Mouse (Mus musculus) MEL-GATA-1-ER (cell line): ENCODE results near the gene Scn1b.

ENCODE experiments used
- DNase-seq: peaks from one replicate; pipeline ENCODE4 v3.0.0-alpha.2; 2012; ENCODE audit warnings: low read depth; ENCODE audit errors: extremely low read depth

Scn1b gene

DNA sequence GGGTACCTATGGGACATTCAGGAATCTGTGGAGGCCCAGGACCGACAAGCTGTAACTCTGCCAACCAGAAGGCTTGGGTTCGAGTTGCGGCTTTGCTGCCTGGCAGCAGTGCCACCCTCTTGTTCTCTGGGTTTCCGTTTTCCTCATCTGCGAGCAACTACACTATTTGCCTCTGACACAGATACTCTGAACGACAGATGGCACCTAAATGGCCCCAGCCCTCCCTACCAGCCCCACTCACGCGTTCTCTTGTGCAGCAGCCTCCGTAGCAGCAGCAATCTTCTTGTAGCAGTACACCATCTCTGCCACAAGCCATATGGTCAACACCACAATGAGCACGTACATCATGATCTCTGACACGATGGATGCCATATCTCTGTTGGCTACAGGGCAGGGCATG, 9.3 kb downstream of the Scn1b start:
- no peak for DNase-seq

- no peak for DNase-seq
These were observed 10.1 kb downstream of the Scn1b start for GRCm38 (mm10) chr7:31116721-31117145.

DNA sequence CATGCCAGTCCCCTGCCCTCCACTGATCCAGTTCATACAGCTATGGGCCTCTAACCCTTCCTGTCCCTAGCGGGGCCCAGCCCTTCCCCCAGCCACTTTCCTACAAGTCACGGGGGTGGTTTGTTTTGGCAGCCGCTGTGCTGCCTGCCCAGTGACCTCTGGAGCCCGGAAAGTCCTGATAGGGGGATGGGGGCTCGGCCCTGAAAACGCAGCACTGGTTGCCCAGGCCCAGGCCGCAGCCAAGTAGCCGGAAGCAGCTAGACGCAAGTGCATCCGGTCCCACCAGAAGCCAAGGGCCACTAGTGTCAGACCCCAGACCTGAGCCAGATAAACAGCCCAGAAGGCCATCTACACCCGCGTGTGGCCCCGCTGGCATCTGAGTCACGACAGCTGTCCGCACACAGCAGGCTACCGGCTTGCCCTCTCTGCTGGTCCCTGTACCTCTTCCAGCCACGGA, 11.2 kb downstream of the Scn1b start:
- DNase-seq: no peak

DNA sequence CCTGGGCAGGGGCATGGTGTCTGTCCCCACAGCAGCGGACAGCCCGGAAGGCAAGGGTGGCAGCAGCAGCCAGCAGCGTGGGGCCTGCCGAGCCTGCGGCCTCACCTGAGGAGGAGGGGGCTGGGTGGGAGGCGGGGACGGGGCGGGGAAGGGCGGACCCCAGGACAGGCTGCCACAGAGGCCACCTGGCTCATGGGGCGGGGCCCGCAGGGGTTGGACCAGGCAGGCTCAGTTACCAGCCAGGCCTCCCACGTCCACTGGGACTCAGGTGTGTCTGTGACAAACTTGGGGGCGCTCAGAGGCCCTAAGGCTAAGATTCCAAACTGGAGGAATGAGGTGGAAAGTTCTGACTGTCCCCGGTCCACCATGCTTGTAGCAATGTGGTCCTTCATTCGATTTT, 11.6 kb downstream of the Scn1b start, which contains the start of gene Hpn:
Gene Hpn (minus strand): TSS at position 109 of the 400 bp plus-strand sequence.
- no peak for DNase-seq

- DNase-seq: no peak
These were observed 12.2 kb downstream of the Scn1b start for GRCm38 (mm10) chr7:31114646-31115045.

DNA sequence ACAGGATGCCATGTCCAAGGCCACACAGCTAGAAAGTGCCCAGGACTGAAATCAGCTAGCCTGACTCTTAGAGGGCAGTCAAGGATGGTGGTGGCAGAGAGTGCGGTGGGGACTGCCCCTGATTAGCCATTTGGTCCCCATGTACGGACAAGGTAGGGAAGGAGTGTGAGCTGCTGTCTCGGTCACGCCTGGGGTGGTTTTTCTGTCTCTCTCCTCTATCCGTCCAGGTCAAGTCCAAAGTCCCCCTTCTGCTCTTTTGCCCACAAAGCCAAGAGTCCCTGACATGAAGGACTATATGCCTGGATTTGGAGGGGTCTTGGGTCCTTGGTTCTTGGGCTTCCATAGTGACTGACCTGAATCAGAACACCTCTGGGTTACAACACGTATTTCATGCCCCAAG, 13.0 kb downstream of the Scn1b start:
- no peak for DNase-seq

DNA sequence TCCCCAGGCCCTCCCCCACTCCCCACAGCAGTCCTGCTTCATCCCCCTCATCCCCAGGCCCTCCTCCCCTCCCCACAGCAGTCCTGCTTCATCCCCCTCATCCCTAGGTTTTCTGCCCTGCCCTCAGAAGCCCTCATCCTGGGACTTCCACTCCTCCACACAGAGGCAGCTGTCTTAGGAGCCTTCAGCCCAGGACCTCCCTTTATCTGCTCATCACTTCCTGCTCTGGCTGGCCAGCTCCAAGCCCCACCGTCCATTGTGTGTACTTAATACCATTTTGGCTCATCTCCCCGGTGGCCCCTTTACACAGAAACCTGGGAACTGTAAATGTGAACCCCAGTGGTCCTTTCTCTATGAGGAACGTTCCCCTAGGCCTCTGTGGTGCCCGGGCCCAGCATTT, 14.8 kb downstream of the Scn1b start:
- DNase-seq: no peak

DNA sequence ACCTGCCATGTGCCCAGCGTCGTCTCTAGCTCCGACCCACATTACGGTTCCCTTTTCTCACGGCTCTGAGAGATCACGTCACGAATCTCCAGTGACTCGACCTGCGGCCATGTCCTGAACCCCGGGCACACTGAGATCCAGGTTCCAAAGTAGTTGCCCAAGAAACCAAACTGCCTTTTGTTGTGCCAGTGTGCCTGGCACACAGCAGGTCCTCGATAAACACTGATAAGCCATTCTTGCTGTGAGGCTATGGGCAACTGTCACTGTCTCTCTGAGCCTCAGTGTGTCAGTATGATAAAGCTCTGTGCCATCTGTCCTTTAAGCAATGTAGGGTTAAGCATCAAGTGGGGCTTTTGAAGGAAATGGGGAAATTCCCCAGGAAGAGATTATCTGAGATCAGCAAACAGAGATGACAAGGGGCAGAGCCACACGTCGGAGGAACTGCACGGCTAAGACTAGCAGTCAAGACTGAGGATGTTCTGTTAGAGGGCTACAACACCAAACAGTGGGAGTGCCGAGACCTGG, 15.9 kb downstream of the Scn1b start:
- DNase-seq: peak; percentile 69

DNA sequence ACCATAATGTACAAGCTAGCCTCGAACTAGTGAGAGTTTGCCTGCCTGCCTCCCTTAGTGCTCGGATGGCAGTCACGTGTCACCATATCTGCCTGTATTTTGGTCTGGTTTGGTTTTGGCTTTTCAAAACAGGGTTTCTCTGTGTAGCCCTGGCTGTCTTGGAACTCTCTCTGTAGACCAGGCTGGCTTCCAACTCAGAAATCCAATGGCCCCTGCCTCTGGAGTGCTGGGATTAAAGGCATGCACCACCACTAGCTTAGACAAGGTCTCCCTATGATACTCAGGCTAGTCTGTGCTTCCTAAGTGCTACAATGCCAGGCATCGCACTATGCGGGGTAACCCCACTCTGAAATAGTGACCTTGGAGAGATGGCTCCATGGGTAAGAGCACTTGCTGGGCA, 17.0 kb downstream of the Scn1b start:
- DNase-seq: no peak

DNA sequence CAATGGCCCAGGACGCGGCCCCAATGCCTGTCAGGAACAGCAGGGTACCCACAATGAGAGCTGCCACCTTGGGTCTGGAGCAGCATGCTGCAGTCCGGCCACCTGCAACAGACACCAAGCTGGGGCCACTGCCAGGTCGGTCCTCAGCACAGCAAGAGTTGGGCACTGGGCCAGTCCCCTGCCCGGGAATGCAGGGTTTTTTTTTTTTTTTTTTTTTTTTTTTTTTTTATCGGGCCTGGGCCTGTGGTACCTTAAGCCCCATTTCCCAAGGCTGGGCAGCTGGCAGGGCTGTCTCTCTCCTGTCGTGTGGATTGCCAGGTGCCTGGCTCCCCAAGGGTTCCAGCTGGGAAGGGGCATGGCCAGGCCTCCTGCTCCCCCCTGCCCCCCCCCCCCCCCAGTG, 17.7 kb downstream of the Scn1b start:
- no peak for DNase-seq

GRCm38 (mm10) chr7:31107781-31108180, 19.0 kb downstream of the Scn1b start:
- DNase-seq: no peak

DNA sequence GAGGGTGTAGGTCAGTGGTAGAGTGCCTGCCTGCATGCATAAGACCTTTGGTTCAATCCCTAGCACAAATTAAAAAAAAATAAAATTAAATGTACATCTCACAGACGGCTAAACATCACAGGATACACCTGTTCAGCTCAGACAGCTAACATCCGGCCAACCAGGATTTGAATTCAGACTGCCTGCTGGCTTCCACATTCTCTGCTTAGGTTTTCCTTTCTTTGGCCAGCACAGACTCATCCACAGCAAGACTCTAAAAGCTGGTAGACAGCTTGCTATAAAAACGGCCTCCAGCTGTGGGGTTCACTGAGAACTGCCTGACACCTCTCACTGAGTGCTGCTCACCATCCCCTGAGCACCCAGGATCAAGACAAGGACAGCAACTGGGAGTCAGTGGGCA, 20.6 kb downstream of the Scn1b start:
- DNase-seq: no peak

DNA sequence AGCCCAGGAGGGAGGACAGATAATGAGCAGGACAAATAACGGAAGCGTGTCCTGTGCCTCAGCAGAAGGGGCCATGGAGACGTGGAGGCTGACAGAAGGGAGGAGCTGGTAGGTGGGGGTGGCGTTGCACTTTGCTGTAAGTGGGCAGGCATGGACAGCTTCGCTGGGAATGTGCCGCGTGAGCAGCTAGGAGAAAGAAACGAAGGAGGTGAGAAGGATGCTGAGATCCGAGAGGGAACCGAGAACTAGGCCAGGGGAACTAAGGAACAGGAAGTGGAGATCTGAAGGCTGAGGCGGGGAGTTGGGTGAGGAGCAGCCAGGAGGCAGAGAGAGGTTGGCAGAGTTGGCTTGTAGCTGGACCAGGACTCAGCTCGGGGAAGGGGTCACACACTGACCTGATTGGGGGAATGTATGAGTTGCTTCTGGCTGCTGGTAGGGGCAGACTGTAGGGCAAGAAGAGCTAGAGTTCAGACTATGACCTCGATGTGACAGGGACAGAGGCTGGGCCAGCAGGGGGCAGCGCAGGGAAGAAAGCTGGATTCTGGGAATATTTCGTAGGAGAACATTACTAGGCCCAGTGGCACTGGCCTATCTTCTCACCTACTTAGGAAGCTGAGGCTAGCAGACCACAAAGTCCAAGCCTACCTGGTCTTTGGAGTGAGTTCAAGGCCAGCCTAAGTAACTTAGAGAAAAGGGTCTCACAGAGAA, 21.6 kb downstream of the Scn1b start:
- DNase-seq: no peak

GRCm38 (mm10) chr7:31100786-31101185, 26.0 kb downstream of the Scn1b start:
- DNase-seq: no peak

DNA sequence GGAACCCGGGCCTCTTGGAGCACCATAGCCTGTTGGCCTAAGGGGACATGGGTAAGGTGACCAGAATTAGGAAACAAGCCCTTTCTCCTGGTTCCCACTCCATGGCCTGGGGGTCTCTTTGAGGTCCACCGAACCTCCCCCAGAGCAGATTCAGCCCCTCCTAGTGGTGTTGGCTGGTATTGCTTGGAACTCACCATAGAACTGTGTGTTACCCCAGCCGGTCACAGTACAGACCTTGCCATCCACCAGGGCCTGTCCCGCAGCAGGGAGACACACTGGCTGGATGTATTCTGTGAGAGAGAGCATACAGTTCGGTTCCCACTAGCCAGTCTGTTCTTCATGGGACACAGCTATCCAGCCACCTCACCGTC, 27.2 kb downstream of the Scn1b start:
- DNase-seq: no peak

DNA sequence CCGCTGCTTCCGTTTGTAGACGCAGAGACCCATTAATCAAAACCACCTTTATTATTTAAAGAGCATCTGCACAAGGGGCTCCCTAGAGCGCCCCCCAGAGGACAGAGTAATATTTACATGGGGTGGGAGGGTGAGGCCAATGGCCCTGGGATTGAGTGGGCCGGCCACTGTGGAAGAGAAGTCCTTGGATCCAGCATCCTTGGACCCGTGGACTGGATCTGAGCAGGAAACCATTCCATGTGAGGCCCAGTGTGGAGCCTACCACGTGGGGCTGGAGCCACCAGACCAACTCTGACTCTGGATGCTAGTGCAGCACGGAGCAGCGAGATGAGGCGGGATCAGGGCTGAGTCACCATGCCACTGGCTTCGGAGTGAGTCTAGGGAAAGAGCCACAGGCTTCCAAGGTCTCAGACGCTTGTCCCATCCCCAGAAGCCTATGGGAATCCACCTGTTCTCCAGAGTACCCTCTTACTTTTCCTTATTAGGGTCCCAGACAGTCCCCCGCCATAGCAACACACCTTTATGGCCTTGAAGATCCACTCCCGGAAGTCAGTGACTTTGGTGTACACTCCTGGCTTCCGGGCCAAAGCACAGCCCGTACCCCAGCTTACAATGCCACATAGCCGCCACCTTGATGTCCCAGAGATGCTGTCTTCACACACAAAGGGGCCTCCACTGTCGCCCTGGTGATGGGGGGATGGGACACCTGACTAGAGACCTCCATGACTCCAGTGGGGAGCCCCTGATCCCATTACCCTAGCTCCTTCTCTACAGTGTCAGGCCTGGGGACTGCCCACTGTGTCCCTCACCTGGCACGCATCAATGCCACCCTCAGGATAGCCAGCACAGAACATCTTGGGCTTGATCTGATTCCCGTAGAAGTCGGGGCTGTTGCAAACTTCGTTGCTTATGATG, 27.8 kb downstream of the Scn1b start:
- DNase-seq: no peak

DNA sequence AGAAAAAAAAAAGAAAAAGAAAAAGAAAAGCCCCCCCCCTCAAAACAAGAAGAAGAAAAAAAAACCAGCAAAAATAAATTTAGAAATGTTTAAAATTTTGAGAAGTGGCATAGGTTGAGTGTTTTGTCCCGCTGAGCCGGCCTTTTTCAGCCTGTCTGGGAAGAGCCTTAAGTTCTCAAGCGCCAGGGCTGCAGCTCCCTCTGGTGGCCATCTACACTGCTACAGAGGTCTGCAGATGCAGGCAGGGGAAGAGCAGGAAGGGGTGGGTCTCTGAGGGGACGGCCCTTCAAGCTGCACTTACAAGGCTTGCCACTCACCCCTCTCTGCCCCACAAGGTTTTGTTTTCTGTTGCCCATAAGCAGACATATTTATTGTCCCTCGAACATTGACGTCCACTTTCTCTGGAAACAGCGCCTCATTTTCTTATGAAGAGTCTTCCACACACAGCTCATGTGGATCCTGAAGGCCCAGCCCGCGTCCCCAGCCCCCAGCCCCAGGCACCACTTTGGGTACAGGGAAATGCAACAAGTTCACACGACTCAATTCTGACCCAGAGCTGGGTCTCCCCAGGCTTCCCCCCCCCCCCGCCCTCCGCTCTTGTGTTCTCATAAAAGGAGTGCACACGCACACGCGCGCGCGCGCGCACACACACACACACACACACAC, 29.1 kb downstream of the Scn1b start:
- peak; percentile 66 for DNase-seq

DNA sequence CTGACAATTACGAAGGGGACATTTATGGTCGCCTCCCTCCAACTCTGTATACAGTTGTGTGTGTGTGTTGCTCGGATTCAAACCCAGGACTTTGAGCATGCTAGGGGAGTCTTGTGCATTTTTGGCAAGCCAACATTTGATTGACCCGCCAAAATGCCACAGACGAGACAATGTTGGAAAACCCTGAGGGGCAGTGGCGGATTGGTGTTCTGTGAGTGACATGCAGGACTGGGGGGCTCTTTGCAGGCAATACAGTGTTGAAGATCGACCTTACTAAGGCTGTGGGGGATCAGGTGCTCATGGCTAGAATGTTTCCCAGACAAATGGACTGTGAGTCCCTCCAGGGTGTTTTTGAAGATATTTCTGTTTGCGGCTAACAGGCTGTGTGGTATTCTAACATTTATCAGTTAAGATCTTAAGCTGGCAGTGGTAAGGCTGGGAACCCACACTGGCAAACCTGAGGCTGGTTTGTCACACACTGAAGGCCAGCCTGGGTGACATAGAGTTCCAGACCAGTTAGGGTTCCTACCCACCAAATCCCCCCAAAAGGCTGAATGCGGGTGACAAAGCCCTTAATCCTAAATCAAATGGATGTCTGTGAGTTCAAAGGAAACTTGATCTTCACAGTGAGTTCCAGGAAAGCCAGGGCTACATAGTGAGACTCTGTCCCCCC, 29.8 kb downstream of the Scn1b start:
- no peak for DNase-seq

GRCm38 (mm10) chr7:31094774-31095501, 31.9 kb downstream of the Scn1b start:
- no peak for DNase-seq

- no peak for DNase-seq
These were observed 37.1 kb downstream of the Scn1b start for GRCm38 (mm10) chr7:31089721-31090120.

DNA sequence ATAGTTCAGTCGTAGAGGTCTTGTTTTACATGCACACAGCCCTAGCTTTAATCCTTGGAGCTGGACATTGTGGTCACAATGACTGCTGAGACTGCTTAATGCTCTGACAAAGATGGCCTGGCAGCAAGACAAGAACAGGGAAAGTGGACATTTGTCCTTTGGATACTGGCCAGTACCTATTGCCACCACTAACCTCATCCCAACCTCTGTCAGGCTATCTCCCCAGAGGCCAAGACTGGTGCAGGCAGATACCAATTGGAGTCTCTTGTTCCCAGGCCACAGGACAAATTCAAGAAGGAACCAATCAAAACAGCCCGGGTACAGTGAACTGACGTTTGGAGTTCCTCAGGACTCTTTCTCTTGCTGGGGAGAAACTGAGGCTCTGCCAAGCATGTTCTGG, 38.6 kb downstream of the Scn1b start:
- DNase-seq: no peak
